Mouse (Mus musculus): ENCODE results near the gene Mtmr6.

DNA sequence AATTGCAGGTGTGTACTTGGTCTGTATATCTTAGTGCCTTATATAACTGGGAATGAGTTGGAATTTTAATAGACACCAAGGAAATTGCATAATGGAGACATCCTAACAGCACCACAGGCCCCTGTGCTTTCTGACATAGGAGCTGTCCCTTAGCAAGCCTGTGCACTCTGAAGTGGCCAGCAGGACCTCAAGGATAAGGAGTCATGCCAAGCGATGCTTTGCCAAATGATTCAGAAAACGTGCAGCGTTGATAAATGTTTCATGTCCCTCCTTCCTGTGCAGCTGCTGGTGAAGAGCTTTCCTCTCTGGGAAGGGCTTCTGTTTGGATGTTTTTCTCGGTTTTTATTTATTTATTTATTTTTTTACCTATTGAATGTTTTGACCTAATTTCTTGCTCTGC lies 45.7 kb downstream of the Mtmr6 start:
- TF ChIP-seq POLR2A (IDR thresholded peaks at IDR 0.05; ENCODE audit: borderline replicate concordance, extremely low read depth, low read depth, low read length) (no peak), CTCF (IDR thresholded peaks at IDR 0.05; ENCODE audit: insufficient read depth, low read length) (no peak)
